Mouse (Mus musculus) kidney, embryonic 15.5 days (tissue): ENCODE measurements at regions not wholly inside any gene's neighbourhood (a gene's known extent, or its start where the extent isn't known, plus 50 kb on each side); places are given as distances from the start of the nearest gene placed in this dataset.

Experiments used
- ATAC-seq: fragments of 200-750 bp; cut with Nextera tagmentation; replicated peaks from 2 replicates; pipeline ENCODE4 v1.8.0; 2017; ENCODE audit warnings: moderate TSS enrichment; ENCODE audit not compliant: low FRiP score
- H3K27ac ChIP-seq: fragments of 300-500 bp; sonication (generic); 2 replicates; pipeline ENCODE4 v1.5.1; 2015; ENCODE audit warnings: mild to moderate bottlenecking, inconsistent platforms
- H3K27me3 ChIP-seq: fragments of 300-500 bp; sonication (generic); 2 replicates; pipeline ENCODE4 v1.6.1; 2015; ENCODE audit warnings: inconsistent platforms
- H3K36me3 ChIP-seq: fragments of 300-500 bp; sonication (generic); 2 replicates; pipeline ENCODE4 v1.6.1; 2015; ENCODE audit warnings: inconsistent platforms
- H3K4me1 ChIP-seq: fragments of 300-500 bp; sonication (generic); 2 replicates; pipeline ENCODE4 v1.6.1; 2015; ENCODE audit warnings: inconsistent platforms
- H3K4me2 ChIP-seq: fragments of 300-500 bp; sonication (generic); 2 replicates; pipeline ENCODE4 v1.6.1; 2015; ENCODE audit warnings: moderate library complexity, mild to moderate bottlenecking, inconsistent platforms
- H3K4me3 ChIP-seq: fragments of 300-500 bp; sonication (generic); replicated peaks from 2 replicates; pipeline ENCODE4 v1.5.1; 2015; ENCODE audit warnings: mild to moderate bottlenecking, inconsistent platforms
- H3K9ac ChIP-seq: fragments of 300-500 bp; sonication (generic); 2 replicates; pipeline ENCODE4 v1.6.1; 2015; ENCODE audit warnings: mild to moderate bottlenecking, inconsistent platforms
- H3K9me3 ChIP-seq: fragments of 300-500 bp; sonication (generic); replicated peaks from 2 replicates; pipeline ENCODE4 v1.6.1; 2016; ENCODE audit warnings: inconsistent platforms
- WGBS: fragments of 180-500 bp; shearing (Covaris S2); methylation state at CpG from one replicate; pipeline ENCODE4 v1.1.7; 2015; ENCODE audit warnings: mixed read lengths; 5-methylcytosine and 5-hydroxymethylcytosine counted together

GRCm38 (mm10) chrX:11708325-11708724, 380.7 kb downstream of the H2al1j start:
- Histone ChIP-seq H3K4me2 (0 out of 2 replicates have a peak overlapping the region, but pooled peaks have one; percentile 19), H3K27me3 (peaks cover 46% of the 10 kb centered on the region), H3K36me3 (no peaks in the 10 kb centered on the region), H3K9ac (no peak overlapping the region), H3K4me1 (peaks cover 28% of the 10 kb centered on the region), H3K9me3 (no peaks in the 10 kb centered on the region), H3K4me3 (no peak overlapping the region), H3K27ac (0 out of 2 replicates have a peak overlapping the region, but pooled peaks have one; percentile 41)
- peak; percentile 68 for ATAC-seq
- WGBS, result 32% methylated on average over 6 of the region's 6 CpGs

- no peak overlapping the region for H3K9ac ChIP-seq
- no peak overlapping the region for H3K27ac ChIP-seq
- peaks cover 23% of the 10 kb centered on the region for H3K4me1 ChIP-seq
- no peak overlapping the region for H3K4me2 ChIP-seq
- ATAC-seq, result no peak
- no peaks in the 10 kb centered on the region for H3K36me3 ChIP-seq
- H3K9me3 ChIP-seq, result no peaks in the 10 kb centered on the region
- H3K4me3 ChIP-seq, result no peak overlapping the region
- H3K27me3 ChIP-seq, result peaks cover 42% of the 10 kb centered on the region
- 68% methylated on average over 4 of the region's 4 CpGs for WGBS
Observed at GRCm38 (mm10) chrX:11709326-11709725, 381.7 kb downstream of the H2al1j start.

DNA sequence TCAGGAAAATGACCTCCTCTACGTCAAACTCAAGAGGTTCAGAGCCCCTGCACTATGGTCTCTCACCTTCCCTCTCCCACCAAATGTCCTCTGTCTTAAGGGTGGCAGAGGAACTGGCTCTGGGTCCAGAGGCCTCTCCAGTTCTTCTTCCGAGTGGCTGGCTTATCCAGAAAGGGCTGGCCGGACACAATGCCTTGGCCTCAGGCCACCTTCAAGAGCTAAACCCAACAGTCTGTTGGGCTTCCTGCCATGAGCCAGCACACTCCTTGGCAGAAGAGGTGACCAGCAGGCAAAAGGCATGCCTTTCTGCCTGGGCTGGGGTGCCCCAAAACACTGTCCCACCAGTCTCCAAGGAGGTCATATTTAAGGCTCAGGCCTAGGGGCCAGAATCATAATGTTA, 385.8 kb downstream of the H2al1j start:
- H3K4me1 ChIP-seq, result peaks cover 10% of the 10 kb centered on the region
- peaks cover 34% of the 10 kb centered on the region for H3K27me3 ChIP-seq
- H3K4me2 ChIP-seq, result no peak overlapping the region
- H3K27ac ChIP-seq, result no peak overlapping the region
- no peak for ATAC-seq
- no peak overlapping the region for H3K9ac ChIP-seq
- no peaks in the 10 kb centered on the region for H3K36me3 ChIP-seq
- WGBS, result 84% methylated on average over 3 of the region's 3 CpGs
- H3K4me3 ChIP-seq, result no peak overlapping the region
- no peaks in the 10 kb centered on the region for H3K9me3 ChIP-seq

GRCm38 (mm10) chrX:11716773-11717172, 389.2 kb downstream of the H2al1j start:
- 81% methylated on average over 8 of the region's 8 CpGs for WGBS
- no peak overlapping the region for H3K9ac ChIP-seq
- peaks cover 24% of the 10 kb centered on the region for H3K27me3 ChIP-seq
- H3K4me1 ChIP-seq, result no peaks in the 10 kb centered on the region
- no peak overlapping the region for H3K4me2 ChIP-seq
- H3K36me3 ChIP-seq, result no peaks in the 10 kb centered on the region
- no peak overlapping the region for H3K27ac ChIP-seq
- no peak overlapping the region for H3K4me3 ChIP-seq
- no peaks in the 10 kb centered on the region for H3K9me3 ChIP-seq
- ATAC-seq, result no peak

GRCm38 (mm10) chrX:11718778-11719177, 391.2 kb downstream of the H2al1j start:
- peaks cover 32% of the 10 kb centered on the region for H3K27me3 ChIP-seq
- no peak overlapping the region for H3K4me2 ChIP-seq
- no peak overlapping the region for H3K4me3 ChIP-seq
- H3K4me1 ChIP-seq, result no peaks in the 10 kb centered on the region
- WGBS, result 79% methylated on average over 2 of the region's 2 CpGs
- no peak for ATAC-seq
- H3K9ac ChIP-seq, result no peak overlapping the region
- H3K27ac ChIP-seq, result no peak overlapping the region
- H3K9me3 ChIP-seq, result no peaks in the 10 kb centered on the region
- no peaks in the 10 kb centered on the region for H3K36me3 ChIP-seq

GRCm38 (mm10) chrX:11720517-11720916, 392.9 kb downstream of the H2al1j start:
- no peak overlapping the region for H3K4me2 ChIP-seq
- WGBS, result 74% methylated on average over 7 of the region's 7 CpGs

DNA sequence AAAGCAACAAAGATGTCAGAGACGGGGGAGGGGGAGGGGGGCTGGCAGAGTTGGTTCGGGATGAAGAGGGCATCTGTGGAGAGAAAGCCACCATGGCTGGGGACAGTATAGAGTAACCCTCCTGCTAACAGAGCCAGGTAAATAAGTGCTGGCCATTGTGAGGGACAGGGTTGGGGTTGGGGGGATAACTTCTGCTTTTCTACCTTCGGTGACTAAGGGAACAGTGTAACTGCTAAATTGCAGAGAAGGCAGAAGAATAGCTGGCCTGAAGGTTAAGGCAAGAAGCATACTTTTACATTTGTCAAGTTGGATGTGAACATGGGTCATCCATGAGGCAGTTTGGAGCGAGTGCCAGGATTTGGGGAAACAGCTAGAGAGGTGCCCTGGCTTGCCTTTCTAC, 395.1 kb downstream of the H2al1j start:
- no peak overlapping the region for H3K4me2 ChIP-seq
- H3K27me3 ChIP-seq, result peaks cover 35% of the 10 kb centered on the region
- H3K4me3 ChIP-seq, result no peak overlapping the region
- no peaks in the 10 kb centered on the region for H3K9me3 ChIP-seq
- no peak overlapping the region for H3K9ac ChIP-seq
- H3K36me3 ChIP-seq, result no peaks in the 10 kb centered on the region
- no peak for ATAC-seq
- no peak overlapping the region for H3K27ac ChIP-seq
- WGBS, result 63% methylated on average over 4 of the region's 4 CpGs
- H3K4me1 ChIP-seq, result peaks cover 10% of the 10 kb centered on the region; the same call in 1 of the 2 replicates

More at GRCm38 (mm10) chrX:11720517-11720916, 392.9 kb downstream of the H2al1j start:
- Histone ChIP-seq H3K4me3 (no peak overlapping the region), H3K27ac (no peak overlapping the region), H3K9me3 (no peaks in the 10 kb centered on the region), H3K27me3 (peaks cover 30% of the 10 kb centered on the region; the same call in 1 of the 2 replicates), H3K36me3 (no peaks in the 10 kb centered on the region), H3K9ac (no peak overlapping the region), H3K4me1 (no peaks in the 10 kb centered on the region)
- ATAC-seq, result no peak

DNA sequence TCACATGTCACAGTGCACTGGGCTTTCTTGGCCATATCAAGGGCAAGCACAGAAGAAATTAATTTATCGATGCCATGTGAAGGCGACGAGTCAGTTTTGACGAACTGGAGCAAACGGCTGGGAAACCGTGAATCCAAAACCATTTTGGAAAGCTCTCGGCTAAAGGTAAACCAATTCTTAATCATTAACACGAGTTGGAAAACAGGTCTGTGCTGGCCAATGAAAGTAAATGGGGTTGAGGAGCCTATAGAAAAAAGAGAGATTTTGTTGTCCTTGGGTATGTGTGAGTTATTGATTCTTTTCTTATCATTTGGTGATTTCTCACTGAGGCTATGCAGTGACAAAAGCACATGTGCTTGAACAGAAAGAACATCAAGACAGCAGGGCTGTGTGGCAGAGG, 397.1 kb downstream of the H2al1j start:
- Histone ChIP-seq H3K4me2 (no peak overlapping the region), H3K9me3 (no peaks in the 10 kb centered on the region), H3K4me3 (no peak overlapping the region), H3K27me3 (peaks cover 39% of the 10 kb centered on the region), H3K27ac (no peak overlapping the region), H3K9ac (no peak overlapping the region), H3K4me1 (peaks cover 10% of the 10 kb centered on the region; the same call in 1 of the 2 replicates), H3K36me3 (no peaks in the 10 kb centered on the region)
- no peak for ATAC-seq
- 80% methylated on average over 8 of the region's 8 CpGs for WGBS

DNA sequence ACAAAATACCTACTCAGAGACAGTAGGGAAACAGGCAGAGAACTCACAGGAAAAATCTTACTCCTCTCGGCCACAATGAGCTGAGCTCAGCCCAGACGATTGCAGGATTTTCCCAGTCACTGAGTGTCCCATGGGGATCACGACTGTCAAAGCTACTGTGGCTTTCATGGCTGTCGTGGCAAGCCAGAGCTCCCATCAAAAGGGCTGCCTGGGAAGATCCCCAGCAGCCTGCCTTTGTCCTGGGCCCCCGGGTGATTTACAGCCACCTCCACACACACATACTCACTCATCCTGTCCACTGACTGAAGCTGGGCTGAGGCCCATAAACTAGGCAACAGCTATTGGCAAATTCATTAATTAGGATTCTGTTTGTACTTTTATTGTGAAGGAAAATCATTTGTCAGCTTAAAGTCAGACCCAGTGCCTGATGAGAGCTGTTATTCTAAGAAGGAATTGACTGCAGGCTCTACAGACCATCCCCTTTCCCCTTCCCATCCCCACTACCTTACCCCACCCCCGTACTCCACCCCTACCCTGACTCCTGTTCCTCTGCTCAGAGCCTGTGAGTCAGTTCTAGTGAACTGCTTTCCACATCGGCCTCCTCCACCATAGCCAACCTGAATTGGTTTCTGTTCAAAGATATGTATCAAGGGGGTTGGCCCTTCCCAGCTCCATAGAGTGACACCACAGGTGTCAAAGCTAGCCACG, 399.1 kb downstream of the H2al1j start:
- no peaks in the 10 kb centered on the region for H3K9me3 ChIP-seq
- ATAC-seq, result peak; percentile 60; the same call in 1 of the 2 replicates
- WGBS, result 28% methylated on average over 8 of the region's 8 CpGs

GRCm38 (mm10) chrX:11728481-11728880, 400.9 kb downstream of the H2al1j start:
- Histone ChIP-seq H3K27ac (no peak overlapping the region), H3K9me3 (no peaks in the 10 kb centered on the region), H3K4me3 (no peak overlapping the region), H3K9ac (no peak overlapping the region), H3K27me3 (peaks cover 45% of the 10 kb centered on the region), H3K36me3 (no peaks in the 10 kb centered on the region), H3K4me1 (peaks cover 10% of the 10 kb centered on the region; the same call in 1 of the 2 replicates), H3K4me2 (no peak overlapping the region)
- no peak for ATAC-seq
- 79% methylated on average over 4 of the region's 4 CpGs for WGBS

More for the DNA sequence above, 399.1 kb downstream of the H2al1j start:
- Histone ChIP-seq H3K4me2 (no peak overlapping the region), H3K4me3 (no peak overlapping the region), H3K9ac (no peak overlapping the region), H3K27ac (0 out of 2 replicates have a peak overlapping the region, but pooled peaks have one; percentile 18), H3K27me3 (peaks cover 43% of the 10 kb centered on the region), H3K36me3 (no peaks in the 10 kb centered on the region), H3K4me1 (peaks cover 10% of the 10 kb centered on the region; the same call in 1 of the 2 replicates)

- ATAC-seq, result no peak
- H3K9me3 ChIP-seq, result no peaks in the 10 kb centered on the region
- H3K4me1 ChIP-seq, result peaks cover 17% of the 10 kb centered on the region
- no peak overlapping the region for H3K4me3 ChIP-seq
- no peak overlapping the region for H3K4me2 ChIP-seq
- no peak overlapping the region for H3K9ac ChIP-seq
- no peak overlapping the region for H3K27ac ChIP-seq
- peaks cover 49% of the 10 kb centered on the region for H3K27me3 ChIP-seq
- H3K36me3 ChIP-seq, result no peaks in the 10 kb centered on the region
- 80% methylated on average over 6 of the region's 6 CpGs for WGBS
Observed at GRCm38 (mm10) chrX:11729992-11730391, 402.4 kb downstream of the H2al1j start.

DNA sequence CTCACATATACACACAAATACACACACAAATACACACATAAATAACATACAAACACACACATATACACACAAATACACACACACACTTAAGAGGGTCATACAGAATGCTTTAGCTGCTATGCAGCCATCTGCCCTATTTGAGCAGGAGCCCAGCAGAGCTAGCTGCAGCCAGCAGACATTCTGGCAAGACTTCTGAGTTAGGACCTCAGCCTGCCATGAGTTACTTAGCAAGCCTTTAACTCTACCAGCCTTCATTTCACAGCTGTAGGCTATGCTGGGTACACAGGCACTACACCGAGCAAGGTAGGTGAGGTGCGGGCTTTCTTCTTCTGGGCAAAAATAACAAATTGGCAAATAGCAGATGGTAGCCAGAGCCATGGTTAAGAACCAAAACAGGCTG, 404.7 kb downstream of the H2al1j start:
- no peak for ATAC-seq
- Histone ChIP-seq H3K4me3 (no peak overlapping the region), H3K9me3 (no peaks in the 10 kb centered on the region), H3K4me2 (no peak overlapping the region), H3K27me3 (peaks cover 45% of the 10 kb centered on the region), H3K27ac (no peak overlapping the region), H3K4me1 (peaks cover 19% of the 10 kb centered on the region), H3K9ac (no peak overlapping the region), H3K36me3 (no peaks in the 10 kb centered on the region)
- 81% methylated on average over 2 of the region's 2 CpGs for WGBS
